ENCODE assay signal across 10 mouse cellular contexts in genomic region chr12:112860765-112861164, GRCm38 (mm10). TPM values are rescaled to one million over a fixed set of nuclear protein-coding genes. Genes with fewer than 3 reads are reported as not detected.
DNase-seq lines count a peak whose midpoint lies in the region; ATAC-seq and TF ChIP-seq lines count a peak whose summit lies in the region.
"Had no signal": no experiment of that assay in that cellular context is flagged by ENCODE, and none has a peak within 500 bp of the region (broad histone marks: within the 10 kb centered on the region; RNA-seq: fewer than 3 reads in every experiment).

No protein-coding gene starts in this region.

- H3K4me1 ChIP-seq in liver, postnatal 0 days (ENCODE audit: insufficient read depth) = peaks cover 9% of the 10 kb centered on the region
- 0 out of 2 replicates have a peak, but pooled peaks cover 6% of the 10 kb centered on the region for H3K4me1 ChIP-seq in forebrain, embryonic 10.5 days

- 41% methylated on average over 7 of the region's 7 CpGs for WGBS in liver, postnatal 0 days (ENCODE audit: insufficient replicate concordance)
- 72% methylated on average over 7 of the region's 7 CpGs for WGBS in forebrain, embryonic 10.5 days

- H3K27ac ChIP-seq in gastrocnemius, adult 2 months = no peak overlapping the region
- H3K27ac ChIP-seq in liver, postnatal 0 days (ENCODE audit: low read depth) = no peak overlapping the region; the same call in 1 of the 2 replicates
- H3K27ac ChIP-seq in forebrain, embryonic 10.5 days = no peak overlapping the region

- DNase-seq in gastrocnemius, adult 2 months = peak; percentile 27
- no peak for DNase-seq in gastrocnemius, adult 18-20 months (ENCODE audit: low spot score)
- peak; percentile 34 for DNase-seq in lung, postnatal 4 days
- DNase-seq in lung, postnatal 36 days = no peak
- DNase-seq in liver, postnatal 0 days = no peak
- DNase-seq in thymus, postnatal 10 days (ENCODE audit: low spot score in 2 of 2) = peak; percentile 74 to 77
- no peak for DNase-seq in forebrain, embryonic 10.5 days (ENCODE audit: extremely low spot score, low spot score)
- DNase-seq in heart, postnatal 25 days (ENCODE audit: low spot score) = no peak
- DNase-seq: kidney, adult 8-10 months had no signal

- TF ChIP-seq EP300 in liver, postnatal 0 days (IDR thresholded peaks at IDR 0.05; ENCODE audit: low read depth) = no peak

- ATAC-seq in liver, postnatal 0 days = peak; percentile 40

- peak overlapping the region; percentile 21; the same call in 1 of the 2 replicates for H3K9ac ChIP-seq in liver, postnatal 0 days (replicated peaks)

- peak overlapping the region; percentile 5; the same call in 1 of the 2 replicates for H3K4me3 ChIP-seq in gastrocnemius, adult 2 months
- no peak overlapping the region for H3K4me3 ChIP-seq in liver, postnatal 0 days (ENCODE audit: low read depth, low read length)
- no peak overlapping the region for H3K4me3 ChIP-seq in forebrain, embryonic 10.5 days
- H3K4me3 ChIP-seq: myocyte had no signal

- H3K27me3 ChIP-seq in liver, postnatal 0 days (ENCODE audit: insufficient read depth, low read length) = no peaks in the 10 kb centered on the region
- no peaks in the 10 kb centered on the region for H3K27me3 ChIP-seq in forebrain, embryonic 10.5 days (ENCODE audit: poor library complexity, severe bottlenecking)

- peak overlapping the region; percentile 40 for H3K4me2 ChIP-seq in liver, postnatal 0 days (ENCODE audit: low read depth, low read length)

- no peaks in the 10 kb centered on the region for H3K9me3 ChIP-seq in liver, postnatal 0 days (ENCODE audit: low read length)
- H3K9me3 ChIP-seq in forebrain, embryonic 10.5 days = no peaks in the 10 kb centered on the region

- intact Hi-C loops in gastrocnemius, adult 2 months (cut with DNase I) = no loop called here
- intact Hi-C loops in heart, postnatal 25 days (cut with DNase I) = no loop called here

- no peak for TF ChIP-seq CTCF in gastrocnemius, adult 2 months (IDR thresholded peaks at IDR 0.05)
- TF ChIP-seq CTCF in liver, postnatal 0 days (IDR thresholded peaks at IDR 0.05; ENCODE audit: low read depth) = no peak

- H3K36me3 ChIP-seq in liver, postnatal 0 days (replicated peaks; ENCODE audit: insufficient read depth, low read length) = no peaks in the 10 kb centered on the region
- no peaks in the 10 kb centered on the region for H3K36me3 ChIP-seq in forebrain, embryonic 10.5 days (replicated peaks)

RNA-seq across cellular contexts. Expression of gene Gpr132, which starts 7.3 kb away (rescaled TPM):
- under 1 TPM in 1 of 2 experiments, not detected in 1; 0.14 TPM for total RNA-seq in gastrocnemius, adult 2 months (2021)
- total RNA-seq in gastrocnemius, adult 18-20 months (2021) = under 1 TPM in 1 of 2 experiments, not detected in 1; 0.14 TPM
- 0.26 and 0.34 TPM in 2 replicates for polyA plus RNA-seq in liver, postnatal 0 days (2015; fragmentation: Nextera tagmentation; extraction: Ambion mirVana)
- polyA plus RNA-seq in forebrain, embryonic 10.5 days (2016; fragmentation: Nextera tagmentation; extraction: Ambion mirVana) = 0.06 and 0.07 TPM in 2 replicates
- total RNA-seq in heart, postnatal 25 days (2021) = under 1 TPM in 1 of 2 experiments, not detected in 1; 0.23 TPM

RNA-seq across cellular contexts. Expression of gene Cdca4, which starts 31.5 kb away (rescaled TPM):
- 1 to 10 TPM; 3.0 to 3.1 TPM for total RNA-seq in gastrocnemius, adult 2 months (2021)
- 1 to 10 TPM; 2.2 to 2.8 TPM for total RNA-seq in gastrocnemius, adult 18-20 months (2021)
- polyA plus RNA-seq in liver, postnatal 0 days (2015; fragmentation: Nextera tagmentation; extraction: Ambion mirVana) = 29.8 and 30.4 TPM in 2 replicates
- 189 and 199 TPM in 2 replicates for polyA plus RNA-seq in forebrain, embryonic 10.5 days (2016; fragmentation: Nextera tagmentation; extraction: Ambion mirVana)
- total RNA-seq in heart, postnatal 25 days (2021) = 1 to 10 TPM; 6.4 to 7.6 TPM

RNA-seq across cellular contexts. Expression of gene Clba1, which starts 52.0 kb away (rescaled TPM):
- total RNA-seq in gastrocnemius, adult 2 months (2021) = under 1 TPM; 0.20 to 0.36 TPM
- under 1 TPM; 0.34 to 0.57 TPM for total RNA-seq in gastrocnemius, adult 18-20 months (2021)
- polyA plus RNA-seq in liver, postnatal 0 days (2015; fragmentation: Nextera tagmentation; extraction: Ambion mirVana) = 0.69 TPM in 2 replicates
- 11.3 and 12.3 TPM in 2 replicates for polyA plus RNA-seq in forebrain, embryonic 10.5 days (2016; fragmentation: Nextera tagmentation; extraction: Ambion mirVana)
- 1 to 10 TPM; 1.5 to 1.9 TPM for total RNA-seq in heart, postnatal 25 days (2021)

RNA-seq across cellular contexts. Expression of gene Ahnak2, which starts 58.3 kb away (rescaled TPM):
- total RNA-seq in gastrocnemius, adult 2 months (2021) = 1 to 10 TPM; 5.0 to 8.5 TPM
- total RNA-seq in gastrocnemius, adult 18-20 months (2021) = 1 to 10 TPM; 7.2 to 7.8 TPM
- polyA plus RNA-seq in liver, postnatal 0 days (2015; fragmentation: Nextera tagmentation; extraction: Ambion mirVana) = 0.22 and 0.36 TPM in 2 replicates
- polyA plus RNA-seq in forebrain, embryonic 10.5 days (2016; fragmentation: Nextera tagmentation; extraction: Ambion mirVana) = 0.05 and 0.11 TPM in 2 replicates
- total RNA-seq in heart, postnatal 25 days (2021) = 10 to 100 TPM; 15.3 to 16.5 TPM

Comparison
In these comparisons a context has a peak if more than half of its experiments do, and no peak if none do; other contexts are left out.
1. DNase-seq: peak in gastrocnemius, adult 2 months (single experiment), lung, postnatal 4 days (2 of 2) and thymus, postnatal 10 days (2 of 2); none in gastrocnemius, adult 18-20 months (single experiment), lung, postnatal 36 days (single experiment), liver, postnatal 0 days (single experiment), forebrain, embryonic 10.5 days (single experiment) and heart, postnatal 25 days (single experiment).